Mouse (Mus musculus) olfactory bulb, adult 2 months (tissue): ENCODE results near the gene Epx. TPM values are rescaled to one million over a fixed set of nuclear protein-coding genes. Genes with fewer than 3 reads are reported as not detected.
A peak's percentile ranks its signal among the peaks of the same experiment; 100 is the strongest.
"Not testable (repeated sequence)": the region's sequence is repeated elsewhere in the genome, so short reads cannot be mapped to it uniquely, and the experiment has no call there.

Source experiments
- H3K27ac ChIP-seq: fragments of 200-500 bp; 2 replicates; pipeline ENCODE4 v1.5.1; 2012; ENCODE audit warnings: low read depth, low read length; ENCODE audit not compliant: insufficient read depth
- H3K4me1 ChIP-seq: fragments of 200-500 bp; 2 replicates; pipeline ENCODE4 v1.6.1; 2012; ENCODE audit warnings: low read length; ENCODE audit not compliant: control insufficient read depth, insufficient read depth
- H3K4me3 ChIP-seq: fragments of 200-500 bp; 2 replicates; pipeline ENCODE4 v1.5.1; 2012; ENCODE audit warnings: mild to moderate bottlenecking, low read depth, low read length, moderate library complexity; ENCODE audit not compliant: insufficient read depth
- CTCF ChIP-seq: fragments of 200-500 bp; IDR thresholded peaks from 2 replicates; pipeline ENCODE4 v1.5.1; 2012; ENCODE audit warnings: low read depth, mild to moderate bottlenecking, low read length, moderate library complexity; ENCODE audit not compliant: insufficient read depth
- POLR2A ChIP-seq: fragments of 200-500 bp; IDR thresholded peaks from 2 replicates; pipeline ENCODE4 v1.6.1; 2012; ENCODE audit warnings: mild to moderate bottlenecking, low read depth, low read length, moderate library complexity; ENCODE audit not compliant: insufficient read depth
- WGBS: fragments of 180-500 bp; shearing (Covaris S2); methylation state at CpG from one replicate; pipeline ENCODE4 v1.1.7; 2018; 5-methylcytosine and 5-hydroxymethylcytosine counted together
- polyA plus RNA-seq: library from polyadenylated mRNA; stranded (reverse); fragments of >200 nt; gene quantifications from 2 replicates; pipeline ENCODE4 v1.2.4, GENCODE M21; 2012; ENCODE audit warnings: low replicate concordance; ENCODE audit not compliant: missing spikeins, insufficient read depth, insufficient read length

Epx gene
- polyA plus RNA-seq, 1 experiment, result not detected

GRCm38 (mm10) chr11:87879826-87880225, 4.5 kb upstream of the Epx start:
- Histone ChIP-seq H3K4me1 (no peaks in the 10 kb centered on the region), H3K27ac (no peak overlapping the region), H3K4me3 (no peak overlapping the region)
- 58% methylated on average over 9 of the region's 9 CpGs for WGBS
- no peak for TF ChIP-seq POLR2A
- no peak for TF ChIP-seq CTCF

GRCm38 (mm10) chr11:87871766-87872165, 3.6 kb downstream of the Epx start:
- no peak overlapping the region for H3K4me3 ChIP-seq
- TF ChIP-seq POLR2A (no peak), CTCF (no peak)
- no peaks in the 10 kb centered on the region for H3K4me1 ChIP-seq
- 27% methylated on average over 8 of the region's 8 CpGs for WGBS
- H3K27ac ChIP-seq, result no peak overlapping the region

- 93% methylated on average over 2 of the region's 2 CpGs for WGBS
- Histone ChIP-seq H3K27ac (no peak overlapping the region), H3K4me1 (no peaks in the 10 kb centered on the region), H3K4me3 (no peak overlapping the region)
- TF ChIP-seq POLR2A, result no peak
- no peak for TF ChIP-seq CTCF
Measured at GRCm38 (mm10) chr11:87870096-87870495, 5.2 kb downstream of the Epx start.

- H3K27ac ChIP-seq, H3K4me1 ChIP-seq, H3K4me3 ChIP-seq: not testable (repeated sequence)
- WGBS, result 82% methylated on average over 1 of the region's 2 CpGs
Measured at GRCm38 (mm10) chr11:87866891-87867290, 8.4 kb downstream of the Epx start.

- Histone ChIP-seq H3K4me3 (no peak overlapping the region), H3K27ac (no peak overlapping the region), H3K4me1 (no peaks in the 10 kb centered on the region)
- 96% methylated on average over 13 of the region's 13 CpGs for WGBS
- TF ChIP-seq POLR2A (no peak), CTCF (no peak)
Measured at GRCm38 (mm10) chr11:87862805-87863204, 12.5 kb downstream of the Epx start.

- 86% methylated on average over 9 of the region's 9 CpGs for WGBS
- Histone ChIP-seq H3K4me3 (no peak overlapping the region), H3K4me1 (no peaks in the 10 kb centered on the region), H3K27ac (no peak overlapping the region)
- TF ChIP-seq CTCF (no peak), POLR2A (no peak)
Measured at GRCm38 (mm10) chr11:87860426-87860825, 14.9 kb downstream of the Epx start.

- Histone ChIP-seq H3K4me1 (no peaks in the 10 kb centered on the region), H3K27ac (no peak overlapping the region), H3K4me3 (no peak overlapping the region)
- TF ChIP-seq CTCF (no peak), POLR2A (no peak)
- WGBS, result 94% methylated on average over 11 of the region's 11 CpGs
Measured at GRCm38 (mm10) chr11:87859273-87859672, 16.1 kb downstream of the Epx start.

GRCm38 (mm10) chr11:87854550-87854949, 20.8 kb downstream of the Epx start:
- Histone ChIP-seq H3K27ac (no peak overlapping the region), H3K4me1 (peaks cover 6% of the 10 kb centered on the region; the same call in 1 of the 2 replicates), H3K4me3 (no peak overlapping the region)
- whole genome bisulfite sequencing, result 85% methylated on average over 7 of the region's 7 CpGs
- TF ChIP-seq CTCF (no peak), POLR2A (no peak)

- WGBS, result 17% methylated on average over 8 of the region's 8 CpGs
- Histone ChIP-seq H3K4me1 (peaks cover 6% of the 10 kb centered on the region; the same call in 1 of the 2 replicates), H3K4me3 (peak overlapping the region; percentile 60), H3K27ac (peak overlapping the region; percentile 47)
- TF ChIP-seq CTCF (no peak), POLR2A (no peak)
Measured at GRCm38 (mm10) chr11:87853597-87853954, 21.8 kb downstream of the Epx start.
